Mouse (Mus musculus) bone marrow, adult 2 months (tissue): ENCODE data around the gene Tlr5. TPM values are rescaled to one million over a fixed set of nuclear protein-coding genes. Genes with fewer than 3 reads are reported as not detected.

Source experiments
- H3K27ac ChIP-seq: fragments of 200-500 bp; 2 replicates; pipeline ENCODE4 v1.5.1; 2012; ENCODE audit warnings: low read depth, mild to moderate bottlenecking, control low read depth, inconsistent platforms, low read length; ENCODE audit not compliant: control insufficient read depth, poor library complexity, insufficient read depth
- H3K4me1 ChIP-seq: fragments of 200-500 bp; 2 replicates; pipeline ENCODE4 v1.6.1; 2011; ENCODE audit warnings: low read length; ENCODE audit not compliant: control insufficient read depth, insufficient read depth
- H3K4me3 ChIP-seq: fragments of 200-500 bp; replicated peaks from 2 replicates; pipeline ENCODE3; 2011; ENCODE audit warnings: mild to moderate bottlenecking, low read depth, low read length, control low read depth; ENCODE audit not compliant: control insufficient read depth
- CTCF ChIP-seq: fragments of 200-500 bp; IDR thresholded peaks from 2 replicates; pipeline ENCODE4 v1.5.1; 2011; ENCODE audit warnings: low read length, control low read depth; ENCODE audit not compliant: control insufficient read depth, insufficient read depth
- POLR2A ChIP-seq: fragments of 200-500 bp; IDR thresholded peaks from 2 replicates; pipeline ENCODE4 v1.6.1; 2011; ENCODE audit warnings: low read depth, mild to moderate bottlenecking, control low read depth, low read length, borderline replicate concordance; ENCODE audit not compliant: control insufficient read depth
- WGBS: fragments of 180-500 bp; shearing (Covaris S2); methylation state at CpG from one replicate; pipeline ENCODE4 v1.1.7; 2018; 5-methylcytosine and 5-hydroxymethylcytosine counted together
- polyA plus RNA-seq: library from polyadenylated mRNA; stranded (reverse); fragments of >200 nt; gene quantifications from 2 replicates; pipeline ENCODE4 v1.2.4, GENCODE M21; 2011; ENCODE audit warnings: low replicate concordance; ENCODE audit not compliant: missing spikeins, insufficient read depth, insufficient read length

Tlr5 gene
- polyA plus RNA-seq, 1 experiment = 1.6 TPM

DNA sequence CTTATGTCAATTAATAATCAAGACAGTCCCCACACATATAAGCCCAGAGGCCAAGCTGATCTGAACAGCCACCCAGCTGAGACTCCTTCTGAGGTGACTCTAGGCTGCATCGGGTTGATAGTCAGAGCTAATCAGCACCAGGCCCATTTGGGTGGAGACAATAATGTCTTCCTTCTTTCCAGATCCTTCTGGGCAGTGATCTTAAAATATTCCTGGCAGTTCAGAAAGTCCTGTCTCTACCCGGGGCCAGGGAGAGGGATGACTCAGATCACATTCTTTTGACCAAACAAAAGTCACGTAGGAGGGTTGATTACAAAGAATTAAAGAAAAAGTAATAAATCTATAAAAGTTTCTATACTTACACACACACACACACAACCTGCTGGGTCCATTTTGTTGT, 10.7 kb upstream of the Tlr5 start:
- TF ChIP-seq POLR2A = no peak
- no peak for TF ChIP-seq CTCF
- Histone ChIP-seq H3K4me1 (peaks cover 2% of the 10 kb centered on the region; the same call in 1 of the 2 replicates), H3K4me3 (no peak overlapping the region), H3K27ac (no peak overlapping the region)
- 83% methylated on average over 3 of the region's 3 CpGs for WGBS

DNA sequence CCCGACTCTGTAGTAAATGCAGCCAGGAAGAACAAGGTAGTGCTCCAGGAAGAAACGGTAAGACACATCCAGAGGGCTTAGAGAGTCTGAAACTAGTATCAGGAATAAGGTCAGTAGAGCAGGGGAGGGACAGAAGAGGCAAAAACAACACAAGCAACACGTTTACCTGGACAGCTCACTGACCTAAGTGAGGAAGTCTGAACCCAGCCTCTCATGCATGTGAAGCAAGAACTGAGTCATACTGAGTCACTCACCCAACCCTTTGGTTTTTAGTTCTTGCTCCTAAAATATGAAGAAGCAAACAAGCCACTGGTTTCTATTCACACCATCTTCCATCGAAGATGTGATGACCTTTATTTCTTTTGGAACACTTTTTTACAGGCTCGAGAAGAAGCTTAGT, 9.9 kb upstream of the Tlr5 start:
- peak overlapping the region; percentile 59; the same call in 1 of the 2 replicates for H3K27ac ChIP-seq
- WGBS = 51% methylated on average over 5 of the region's 5 CpGs
- TF ChIP-seq POLR2A = no peak
- no peak for TF ChIP-seq CTCF
- no peak overlapping the region for H3K4me3 ChIP-seq
- peaks cover 2% of the 10 kb centered on the region; the same call in 1 of the 2 replicates for H3K4me1 ChIP-seq

DNA sequence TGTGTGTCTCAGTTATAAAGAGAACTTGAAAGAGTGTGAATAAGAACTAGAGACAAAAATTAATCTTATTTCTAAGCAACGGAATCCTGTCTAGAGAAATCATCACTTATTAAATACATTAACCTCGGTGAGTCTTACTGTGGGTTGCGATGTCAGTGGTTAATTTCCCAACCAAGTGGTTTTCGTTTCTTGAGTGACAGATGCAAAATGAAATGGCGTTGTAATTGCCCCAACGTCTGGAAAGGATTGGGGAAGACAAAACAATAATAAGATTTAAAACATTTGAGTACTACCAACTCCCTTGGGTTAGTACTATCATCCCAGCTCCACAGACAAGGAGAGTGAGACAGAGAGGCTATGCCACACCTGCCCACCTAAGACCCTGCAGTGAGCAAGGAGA, 9.0 kb upstream of the Tlr5 start:
- no peak for TF ChIP-seq POLR2A
- TF ChIP-seq CTCF = no peak
- Histone ChIP-seq H3K27ac (peak overlapping the region; percentile 59; the same call in 1 of the 2 replicates), H3K4me3 (no peak overlapping the region), H3K4me1 (peaks cover 2% of the 10 kb centered on the region; the same call in 1 of the 2 replicates)
- WGBS = 35% methylated on average over 6 of the region's 6 CpGs

DNA sequence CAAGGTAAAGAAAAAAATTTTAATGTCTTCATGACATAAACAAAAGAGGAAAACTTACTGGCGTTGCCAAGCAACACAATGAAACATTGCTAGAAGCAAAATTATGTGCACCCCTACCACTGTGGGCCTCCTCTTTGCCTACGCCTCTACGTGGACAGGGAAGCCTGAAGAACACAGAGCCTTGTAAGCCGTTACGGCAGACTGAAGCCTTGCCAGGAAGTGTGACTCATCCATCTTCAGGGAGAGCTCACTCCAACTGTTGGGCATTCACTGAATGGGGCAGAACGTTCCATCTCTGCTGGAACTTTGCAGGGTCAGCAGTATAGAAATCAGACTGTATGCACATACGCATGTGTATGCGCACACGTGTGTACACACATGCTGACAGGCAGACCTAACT, 3.3 kb upstream of the Tlr5 start:
- H3K27ac ChIP-seq = no peak overlapping the region
- peaks cover 6% of the 10 kb centered on the region for H3K4me1 ChIP-seq
- 38% methylated on average over 9 of the region's 9 CpGs for WGBS
- TF ChIP-seq CTCF (no peak), POLR2A (no peak)
- H3K4me3 ChIP-seq = no peak overlapping the region

DNA sequence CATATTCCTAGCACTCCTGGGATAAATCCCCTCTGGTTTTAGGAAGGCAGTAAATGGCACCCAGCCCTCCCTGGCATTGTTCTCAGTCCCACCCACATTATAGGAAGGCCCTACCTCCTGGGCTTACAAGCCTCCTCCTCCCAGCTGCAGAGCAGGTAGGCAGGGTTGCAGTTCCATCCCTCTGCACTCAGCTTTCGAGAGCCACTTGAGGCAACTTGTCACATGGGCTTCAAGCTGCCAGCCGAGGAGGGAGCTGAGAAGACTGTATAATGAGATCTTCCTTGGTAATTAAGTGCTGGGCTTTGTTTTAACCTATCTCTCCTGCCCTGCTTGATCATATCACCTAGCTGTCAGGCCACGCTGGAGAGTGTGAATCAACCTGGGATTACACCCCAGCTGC, 1.4 kb upstream of the Tlr5 start:
- H3K27ac ChIP-seq = no peak overlapping the region
- 13% methylated on average over 3 of the region's 3 CpGs for WGBS
- no peak overlapping the region for H3K4me3 ChIP-seq
- H3K4me1 ChIP-seq = peaks cover 6% of the 10 kb centered on the region
- no peak for TF ChIP-seq POLR2A
- TF ChIP-seq CTCF = no peak

DNA sequence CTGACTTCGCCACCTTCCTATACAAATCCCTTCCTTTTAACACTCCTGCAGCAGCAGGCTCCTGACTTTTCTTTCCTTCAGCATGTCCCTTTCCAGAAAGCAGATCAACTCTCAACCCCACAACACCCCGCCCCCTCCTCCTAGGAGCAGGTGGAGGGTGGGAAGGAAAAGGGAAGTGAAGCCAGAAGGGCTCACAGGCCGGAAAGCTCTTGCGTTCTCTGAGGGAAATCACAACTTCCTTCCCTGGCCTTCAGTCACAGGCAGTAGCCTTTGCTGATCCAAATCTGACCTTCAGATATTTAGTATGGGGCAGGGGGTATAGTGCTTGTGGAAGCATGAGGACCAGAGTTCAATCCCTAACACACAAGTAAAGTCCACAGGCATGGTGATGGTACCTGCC, 921 bp upstream of the Tlr5 start:
- WGBS = 9% methylated on average over 4 of the region's 4 CpGs
- Histone ChIP-seq H3K4me1 (peaks cover 6% of the 10 kb centered on the region), H3K27ac (peak overlapping the region; percentile 57; the same call in 1 of the 2 replicates), H3K4me3 (no peak overlapping the region)
- TF ChIP-seq POLR2A = no peak
- TF ChIP-seq CTCF = no peak

DNA sequence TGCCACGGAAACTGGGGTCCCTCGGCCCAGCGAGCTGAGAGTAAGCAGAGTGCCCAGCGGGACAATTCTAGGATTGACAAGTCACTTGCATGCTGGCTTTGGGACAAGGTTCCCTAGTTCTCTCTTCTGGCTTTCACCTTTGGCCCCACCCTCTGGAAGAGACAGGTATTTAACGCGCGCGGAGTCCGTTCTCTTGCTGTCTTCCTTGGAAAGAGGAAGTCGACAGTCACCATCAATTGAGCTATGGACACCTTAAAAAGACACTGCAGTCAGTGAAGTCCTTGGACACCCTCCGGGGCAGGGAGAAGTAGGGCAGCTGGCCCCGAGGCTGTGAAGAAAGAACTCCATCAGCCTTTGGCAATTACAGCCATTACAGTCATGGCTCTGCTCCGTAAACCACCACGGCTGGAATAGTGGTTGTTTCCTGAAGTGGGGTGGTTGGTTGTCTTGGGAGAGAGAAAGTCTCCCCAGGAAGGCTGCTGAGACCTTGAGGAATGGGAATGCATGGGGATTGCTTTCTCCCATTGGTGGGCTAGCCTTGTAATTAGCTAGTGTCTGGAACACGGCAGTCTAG, 546 bp downstream of the Tlr5 start:
- WGBS = 11% methylated on average over 15 of the region's 15 CpGs

DNA sequence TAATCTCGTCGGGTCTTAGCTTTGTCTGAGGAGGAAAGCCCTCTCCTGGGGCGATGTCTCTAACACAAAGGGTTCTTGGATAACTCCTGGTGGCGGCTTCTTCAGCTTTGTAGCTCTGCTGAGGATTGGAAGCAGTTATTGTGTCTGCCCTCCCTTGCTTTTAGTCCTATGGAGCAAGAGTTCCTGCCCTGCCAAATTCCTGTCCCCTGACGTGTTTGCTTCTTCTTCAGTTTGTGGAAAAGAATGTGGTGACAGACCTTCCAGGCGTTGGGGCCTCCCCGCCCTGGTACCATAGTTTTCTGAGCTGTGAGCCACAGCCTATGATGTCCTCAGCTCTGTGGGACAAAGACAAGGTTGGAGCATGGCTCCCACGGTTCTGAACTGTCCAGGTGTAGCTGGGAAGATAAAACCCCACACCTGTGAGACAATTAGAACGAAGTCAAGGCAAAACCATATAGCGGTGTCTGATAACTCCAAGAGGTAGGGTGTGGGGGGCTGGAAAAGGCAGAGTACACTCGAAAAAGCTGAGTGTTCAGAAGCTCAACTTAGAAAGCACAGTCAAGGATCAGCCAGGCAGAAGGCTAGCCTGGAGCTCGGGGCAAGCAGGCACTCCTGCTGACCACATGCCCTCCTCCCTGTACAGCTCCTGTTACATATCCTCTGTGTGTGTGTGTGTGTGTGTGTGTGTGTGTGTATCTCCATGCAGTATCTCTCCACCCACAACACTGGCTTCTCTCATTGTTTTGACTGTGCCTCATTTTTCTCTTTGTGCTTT, 1.8 kb downstream of the Tlr5 start:
- Histone ChIP-seq H3K4me3 (no peak overlapping the region), H3K4me1 (peaks cover 6% of the 10 kb centered on the region), H3K27ac (no peak overlapping the region)
- WGBS = 74% methylated on average over 12 of the region's 12 CpGs
- no peak for TF ChIP-seq CTCF
- TF ChIP-seq POLR2A = no peak

More for the DNA sequence above, 546 bp downstream of the Tlr5 start:
- peak overlapping the region; percentile 57 for H3K27ac ChIP-seq
- H3K4me1 ChIP-seq = peaks cover 6% of the 10 kb centered on the region
- peak overlapping the region; percentile 67 for H3K4me3 ChIP-seq
- TF ChIP-seq CTCF (no peak), POLR2A (no peak)
